8 mouse cellular contexts compared by ENCODE assay signal in the genomic region with DNA sequence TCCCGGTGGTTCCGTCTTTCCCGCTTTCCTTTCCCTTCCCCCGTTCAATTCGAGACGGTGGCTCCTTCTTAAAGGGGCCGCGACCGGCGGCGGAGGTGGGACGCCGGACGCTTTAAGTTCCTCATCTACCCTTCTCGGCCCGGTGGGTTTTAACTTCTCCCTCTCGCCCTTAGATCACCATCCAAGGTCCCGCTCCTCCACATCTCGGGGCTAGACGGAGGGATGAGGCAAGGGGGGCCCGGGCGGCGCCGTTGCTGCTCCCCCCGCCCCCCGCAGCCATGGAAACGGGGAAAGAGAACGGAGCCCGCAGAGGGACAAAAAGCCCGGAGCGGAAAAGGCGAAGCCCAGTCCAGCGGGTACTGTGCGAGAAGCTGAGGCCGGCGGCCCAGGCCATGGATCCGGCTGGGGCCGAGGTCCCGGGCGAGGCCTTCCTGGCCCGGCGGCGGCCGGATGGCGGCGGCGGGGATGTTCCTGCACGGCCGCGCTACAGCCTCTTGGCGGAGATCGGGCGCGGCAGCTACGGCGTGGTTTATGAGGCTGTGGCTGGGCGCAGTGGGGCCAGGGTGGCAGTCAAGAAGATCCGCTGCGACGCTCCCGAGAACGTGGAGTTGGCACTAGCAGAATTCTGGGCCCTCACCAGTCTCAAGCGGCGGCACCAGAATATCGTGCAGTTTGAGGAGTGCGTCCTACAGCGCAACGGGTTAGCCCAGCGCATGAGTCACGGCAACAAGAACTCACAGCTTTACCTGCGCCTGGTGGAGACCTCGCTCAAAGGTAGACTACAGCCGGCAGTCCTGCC. TPM values are rescaled to one million over a fixed set of nuclear protein-coding genes. Genes with fewer than 3 reads are reported as not detected.
DNase-seq lines count a peak whose midpoint lies in the region; ATAC-seq lines count a peak whose summit lies in the region.

No protein-coding gene starts in this region.

- no peaks in the 10 kb centered on the region for H3K36me3 ChIP-seq in intestine, embryonic 16.5 days (ENCODE audit: control insufficient read depth, insufficient read depth, low read length)
- H3K36me3 ChIP-seq in midbrain, embryonic 10.5 days: peaks cover 42% of the 10 kb centered on the region

- under 1% methylated on average over 72 of the region's 73 CpGs for WGBS in intestine, embryonic 16.5 days
- WGBS in midbrain, embryonic 10.5 days: under 1% methylated on average over 73 of the region's 73 CpGs

- H3K27me3 ChIP-seq in intestine, embryonic 16.5 days (replicated peaks; ENCODE audit: control insufficient read depth, insufficient read depth, low read length): no peaks in the 10 kb centered on the region
- no peaks in the 10 kb centered on the region for H3K27me3 ChIP-seq in midbrain, embryonic 10.5 days (ENCODE audit: low read depth, poor library complexity, severe bottlenecking)

- peak overlapping the region; percentile 99 for H3K27ac ChIP-seq in intestine, embryonic 16.5 days (ENCODE audit: low read length)
- peak overlapping the region; percentile 97 for H3K27ac ChIP-seq in midbrain, embryonic 10.5 days (replicated peaks)

- peak; percentile 97 for DNase-seq in adrenal gland, postnatal 10 days
- DNase-seq in embryo, embryonic 9.5 days (ENCODE audit: extremely low spot score): peak; percentile 92
- DNase-seq in gonadal fat pad, adult 2 months (ENCODE audit: low read depth): peak; percentile 24
- peak; percentile 92 to 94 for DNase-seq in left cerebral cortex, postnatal 36 days (ENCODE audit: low spot score in 2 of 2)
- peak; percentile 92 for DNase-seq in midbrain, embryonic 10.5 days (ENCODE audit: low spot score)
- peak; percentile 73 to 83 for DNase-seq in right cerebral cortex, postnatal 36 days (ENCODE audit: low spot score in 2 of 2)
- peak; percentile 88 to 94 for DNase-seq in urinary bladder, postnatal 4 days (ENCODE audit: low spot score in 2 of 2)

- intact Hi-C loops in left cerebral cortex, postnatal 36 days (cut with DNase I): loop anchor here (2.0 kb wide), 1 partner anchor 71 kb away; no protein-coding TSS in a partner anchor

- H3K9me3 ChIP-seq in intestine, embryonic 16.5 days (ENCODE audit: control insufficient read depth, low read length): no peaks in the 10 kb centered on the region
- no peaks in the 10 kb centered on the region for H3K9me3 ChIP-seq in midbrain, embryonic 10.5 days (replicated peaks)

- H3K4me3 ChIP-seq in intestine, embryonic 16.5 days (ENCODE audit: low read length): peak overlapping the region; percentile 82
- peak overlapping the region; percentile 93 for H3K4me3 ChIP-seq in midbrain, embryonic 10.5 days

- H3K9ac ChIP-seq in intestine, embryonic 16.5 days (ENCODE audit: low read depth, low read length): peak overlapping the region; percentile 94

- peak overlapping the region; percentile 83 for H3K4me2 ChIP-seq in intestine, embryonic 16.5 days (ENCODE audit: low read depth, low read length)

- H3K4me1 ChIP-seq in intestine, embryonic 16.5 days (ENCODE audit: control insufficient read depth, insufficient read depth, low read length): peaks cover 21% of the 10 kb centered on the region
- H3K4me1 ChIP-seq in midbrain, embryonic 10.5 days: peaks cover 37% of the 10 kb centered on the region

- peak; percentile 84 for ATAC-seq in intestine, embryonic 16.5 days

RNA-seq across cellular contexts. Expression of a gene that starts 1.1 kb away (rescaled TPM):
- total RNA-seq in adrenal gland, postnatal 10 days (2021): 10 to 100 TPM; 21.0 to 21.5 TPM
- 15.7 and 16.6 TPM in 2 replicates for polyA plus RNA-seq in gonadal fat pad, adult 2 months (2012; rRNA removed)
- 4.5 and 5.4 TPM in 2 replicates for polyA plus RNA-seq in intestine, embryonic 16.5 days (2015; fragmentation: Nextera tagmentation; extraction: Ambion mirVana)
- 10 to 100 TPM; 33.7 to 34.5 TPM for total RNA-seq in left cerebral cortex, postnatal 36 days (2021)
- polyA plus RNA-seq in midbrain, embryonic 10.5 days (2016; fragmentation: Nextera tagmentation; extraction: Ambion mirVana): 11.8 and 12.0 TPM in 2 replicates

Comparison
In these comparisons a context has a peak if more than half of its experiments do, and no peak if none do; other contexts are left out.
1. Peak in every context shown above with its lines: DNase-seq, ATAC-seq, H3K4me3 ChIP-seq and H3K27ac ChIP-seq.
2. DNase-seq: peak in every context shown above with its lines; median percentile 97 in adrenal gland, postnatal 10 days; 93 in left cerebral cortex, postnatal 36 days; 92 in embryo, embryonic 9.5 days; 92 in midbrain, embryonic 10.5 days; 91 in urinary bladder, postnatal 4 days; 78 in right cerebral cortex, postnatal 36 days; 24 in gonadal fat pad, adult 2 months.